Mouse (Mus musculus) hindbrain, embryonic 14.5 days (tissue): ENCODE measurements around the gene Klri1. TPM values are rescaled to one million over a fixed set of nuclear protein-coding genes. Genes with fewer than 3 reads are reported as not detected.

Experiments used
- ATAC-seq: fragments of 200-750 bp; cut with Nextera tagmentation; 2 replicates; pipeline ENCODE4 v1.8.0; 2017; ENCODE audit warnings: moderate number of reproducible peaks, mild to moderate bottlenecking, moderate TSS enrichment, moderate library complexity; ENCODE audit not compliant: low FRiP score
- DNase-seq: peaks from one replicate; pipeline ENCODE4 v3.0.0-alpha.2; 2015; ENCODE audit warnings: low spot score
- H3K27ac ChIP-seq: fragments of 300-500 bp; sonication (generic); 2 replicates; pipeline ENCODE4 v1.5.1; 2014; ENCODE audit warnings: mild to moderate bottlenecking, moderate library complexity
- H3K27me3 ChIP-seq: fragments of 300-500 bp; sonication (generic); 2 replicates; pipeline ENCODE4 v1.6.1; 2014; ENCODE audit warnings: mild to moderate bottlenecking, low read length, mixed read lengths; ENCODE audit not compliant: control insufficient read depth, insufficient read depth
- H3K36me3 ChIP-seq: fragments of 300-500 bp; sonication (generic); replicated peaks from 2 replicates; pipeline ENCODE4 v1.6.1; 2014; ENCODE audit not compliant: control insufficient read depth, insufficient read depth
- H3K4me1 ChIP-seq: fragments of 300-500 bp; sonication (generic); replicated peaks from 2 replicates; pipeline ENCODE4 v1.6.1; 2014; ENCODE audit warnings: antibody characterized with exemption, low read length, mixed read lengths; ENCODE audit not compliant: control insufficient read depth, insufficient read depth
- H3K4me2 ChIP-seq: fragments of 300-500 bp; sonication (generic); replicated peaks from 2 replicates; pipeline ENCODE4 v1.6.1; 2014; ENCODE audit warnings: mild to moderate bottlenecking, moderate library complexity
- H3K4me3 ChIP-seq: fragments of 300-500 bp; sonication (generic); replicated peaks from 2 replicates; pipeline ENCODE4 v1.5.1; 2014; ENCODE audit warnings: mild to moderate bottlenecking, low read length
- H3K9ac ChIP-seq: fragments of 300-500 bp; sonication (generic); 2 replicates; pipeline ENCODE4 v1.6.1; 2014
- H3K9me3 ChIP-seq: fragments of 300-500 bp; sonication (generic); 2 replicates; pipeline ENCODE4 v1.6.1; 2016; ENCODE audit warnings: low read length; ENCODE audit not compliant: control insufficient read depth
- WGBS: fragments of 180-500 bp; shearing (Covaris S2); extraction: QIAGEN DNeasy Blood & Tissue Kit; methylation state at CpG from one replicate; pipeline ENCODE4 v1.1.7; 2014; 5-methylcytosine and 5-hydroxymethylcytosine counted together
- polyA plus RNA-seq: library from polyadenylated mRNA; unstranded; fragments of >200 nt; fragmentation: Nextera tagmentation; extraction: Ambion mirVana; gene quantifications from 2 replicates; pipeline ENCODE4 v1.2.1, GENCODE M21; 2014

Gene Klri1
- 0.26 TPM in 1 of 2 replicates, not detected in the other for polyA plus RNA-seq

- no peak within 1 kb of the TSS for H3K4me3 ChIP-seq
- H3K36me3 ChIP-seq: no peaks in the 10 kb centered on the region
- DNase-seq: no peak
- no peak within 1 kb of the TSS for H3K9ac ChIP-seq
- H3K9me3 ChIP-seq: no peaks in the 10 kb centered on the region
- H3K27ac ChIP-seq: no peak within 1 kb of the TSS
- H3K4me2 ChIP-seq: no peak within 1 kb of the TSS
- WGBS: 94% methylated on average over 4 of the region's 4 CpGs
- ATAC-seq: no peak
- no peaks in the 10 kb centered on the region for H3K4me1 ChIP-seq
- no peaks in the 10 kb centered on the region for H3K27me3 ChIP-seq
Measured at GRCm38 (mm10) chr6:129717032-129717431, at the start of gene Klri1. Gene Klri1, minus strand, starts transcription at chr6:129717132.

- Histone ChIP-seq H3K27ac (no peak overlapping the region), H3K27me3 (no peaks in the 10 kb centered on the region), H3K36me3 (no peaks in the 10 kb centered on the region), H3K4me2 (no peak overlapping the region), H3K9ac (no peak overlapping the region), H3K4me3 (no peak overlapping the region), H3K4me1 (no peaks in the 10 kb centered on the region), H3K9me3 (no peaks in the 10 kb centered on the region)
- ATAC-seq (no peak), DNase-seq (no peak)
- 83% methylated on average over 3 of the region's 3 CpGs for WGBS
Measured at GRCm38 (mm10) chr6:129747654-129748032, 30.7 kb upstream of the Klri1 start.

GRCm38 (mm10) chr6:129747016-129747653 lies 30.2 kb upstream of the Klri1 start:
- H3K36me3 ChIP-seq: no peaks in the 10 kb centered on the region
- DNase-seq (no peak), ATAC-seq (no peak)
- H3K4me3 ChIP-seq: no peak overlapping the region
- H3K27me3 ChIP-seq: no peaks in the 10 kb centered on the region
- H3K9ac ChIP-seq: no peak overlapping the region
- 85% methylated on average over 4 of the region's 4 CpGs for WGBS
- no peak overlapping the region for H3K4me2 ChIP-seq
- H3K4me1 ChIP-seq: no peaks in the 10 kb centered on the region
- no peak overlapping the region for H3K27ac ChIP-seq
- H3K9me3 ChIP-seq: no peaks in the 10 kb centered on the region

GRCm38 (mm10) chr6:129746151-129746550 lies 29.2 kb upstream of the Klri1 start:
- Histone ChIP-seq H3K9ac (no peak overlapping the region), H3K36me3 (no peaks in the 10 kb centered on the region), H3K4me1 (no peaks in the 10 kb centered on the region), H3K4me3 (no peak overlapping the region), H3K27me3 (no peaks in the 10 kb centered on the region), H3K4me2 (no peak overlapping the region), H3K27ac (no peak overlapping the region), H3K9me3 (no peaks in the 10 kb centered on the region)
- 67% methylated on average over 3 of the region's 3 CpGs for WGBS
- no peak for DNase-seq
- ATAC-seq: no peak

GRCm38 (mm10) chr6:129740069-129740721 lies 23.3 kb upstream of the Klri1 start, which contains the start of gene Klri2:
Gene Klri2, minus strand, starts transcription at chr6:129740484.
- H3K9ac ChIP-seq: no peak within 1 kb of the TSS
- H3K27me3 ChIP-seq: no peaks in the 10 kb centered on the region
- no peak within 1 kb of the TSS for H3K27ac ChIP-seq
- H3K9me3 ChIP-seq: no peaks in the 10 kb centered on the region
- no peaks in the 10 kb centered on the region for H3K4me1 ChIP-seq
- ATAC-seq: no peak
- no peak within 1 kb of the TSS for H3K4me3 ChIP-seq
- no peaks in the 10 kb centered on the region for H3K36me3 ChIP-seq
- no peak within 1 kb of the TSS for H3K4me2 ChIP-seq
- 70% methylated on average over 2 of the region's 2 CpGs for WGBS
- DNase-seq: no peak

- H3K36me3 ChIP-seq: no peaks in the 10 kb centered on the region
- no peaks in the 10 kb centered on the region for H3K27me3 ChIP-seq
- DNase-seq: no peak
- no peak overlapping the region for H3K27ac ChIP-seq
- H3K9me3 ChIP-seq: no peaks in the 10 kb centered on the region
- H3K4me1 ChIP-seq: no peaks in the 10 kb centered on the region
- H3K4me3 ChIP-seq: no peak overlapping the region
- no peak overlapping the region for H3K4me2 ChIP-seq
- ATAC-seq: no peak
- no peak overlapping the region for H3K9ac ChIP-seq
Measured at GRCm38 (mm10) chr6:129736414-129736813, 19.5 kb upstream of the Klri1 start.

GRCm38 (mm10) chr6:129727237-129727636 lies 10.3 kb upstream of the Klri1 start:
- Histone ChIP-seq H3K4me3 (no peak overlapping the region), H3K4me1 (no peaks in the 10 kb centered on the region), H3K27ac (no peak overlapping the region), H3K4me2 (no peak overlapping the region), H3K27me3 (no peaks in the 10 kb centered on the region), H3K9me3 (no peaks in the 10 kb centered on the region), H3K36me3 (no peaks in the 10 kb centered on the region), H3K9ac (no peak overlapping the region)
- no peak for DNase-seq
- WGBS: 87% methylated on average over 1 of the region's 1 CpGs
- ATAC-seq: no peak

GRCm38 (mm10) chr6:129721390-129721789 lies 4.5 kb upstream of the Klri1 start:
- Histone ChIP-seq H3K4me2 (no peak overlapping the region), H3K9ac (no peak overlapping the region), H3K27me3 (no peaks in the 10 kb centered on the region), H3K9me3 (no peaks in the 10 kb centered on the region), H3K27ac (no peak overlapping the region), H3K4me3 (no peak overlapping the region), H3K36me3 (no peaks in the 10 kb centered on the region), H3K4me1 (no peaks in the 10 kb centered on the region)
- DNase-seq: no peak
- no peak for ATAC-seq
- WGBS: 86% methylated on average over 1 of the region's 1 CpGs

GRCm38 (mm10) chr6:129720487-129720886 lies 3.6 kb upstream of the Klri1 start:
- no peak overlapping the region for H3K9ac ChIP-seq
- DNase-seq: no peak
- no peak overlapping the region for H3K4me2 ChIP-seq
- H3K36me3 ChIP-seq: no peaks in the 10 kb centered on the region
- H3K4me1 ChIP-seq: no peaks in the 10 kb centered on the region
- no peak overlapping the region for H3K4me3 ChIP-seq
- H3K27me3 ChIP-seq: no peaks in the 10 kb centered on the region
- H3K9me3 ChIP-seq: no peaks in the 10 kb centered on the region
- no peak for ATAC-seq
- no peak overlapping the region for H3K27ac ChIP-seq
- 14% methylated on average over 3 of the region's 3 CpGs for WGBS
